Mouse (Mus musculus): Measurements from ENCODE around the gene Itga1. TPM values are rescaled to one million over a fixed set of nuclear protein-coding genes. Genes with fewer than 3 reads are reported as not detected.

Itga1 gene
- polyA plus RNA-seq, 1 experiment from 2014 or later = 6.0 TPM

DNA sequence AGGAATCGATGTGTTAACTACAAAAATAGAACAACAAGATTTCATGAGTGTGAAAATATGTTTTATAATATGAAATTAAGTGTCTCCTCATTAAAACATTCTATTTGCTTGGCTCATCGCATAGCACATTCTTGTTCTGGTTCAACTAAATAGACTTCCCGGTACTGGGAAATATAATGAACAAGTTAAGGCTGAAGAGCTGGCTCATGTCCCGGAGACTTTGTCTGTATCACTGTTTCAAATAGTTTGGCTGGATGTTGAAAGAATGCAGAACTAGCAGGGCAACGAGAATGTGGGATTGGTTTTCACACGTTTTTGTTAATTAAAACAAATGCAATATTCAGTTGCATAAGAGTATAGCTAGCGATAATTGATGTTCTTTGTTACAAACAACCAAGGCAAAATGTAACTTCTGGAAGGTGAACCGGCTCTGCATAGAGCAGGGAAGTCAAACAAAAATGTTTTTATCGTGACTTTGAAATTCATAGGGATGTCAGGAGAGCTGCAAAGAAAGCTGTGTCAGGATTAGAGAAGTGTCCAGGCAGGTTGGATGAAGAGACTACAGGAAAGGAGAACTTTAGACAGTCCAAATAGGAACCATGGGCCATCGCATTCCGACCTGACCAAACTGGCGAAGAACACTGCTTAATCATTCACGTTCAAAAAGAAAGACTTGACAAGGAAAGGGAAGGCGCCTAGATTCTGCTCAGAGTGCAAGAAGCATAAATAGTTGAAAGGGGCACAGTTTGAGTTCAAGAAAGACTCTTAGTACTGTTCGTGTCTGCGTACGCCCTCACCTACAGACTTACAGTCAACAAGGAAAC lies 70.4 kb downstream of the Itga1 start:
- H3K36me3 ChIP-seq = no peaks in the 10 kb centered on the region
- H3K4me1 ChIP-seq = no peaks in the 10 kb centered on the region
- no peak overlapping the region for H3K4me3 ChIP-seq
- H3K9ac ChIP-seq = no peak overlapping the region
- 86% methylated on average over 17 of the region's 17 CpGs for WGBS
- ATAC-seq (ENCODE audit: low FRiP score) = no peak
- H3K27ac ChIP-seq = no peak overlapping the region
- H3K4me2 ChIP-seq (replicated peaks) = no peak overlapping the region
- no peaks in the 10 kb centered on the region for H3K27me3 ChIP-seq
- no peaks in the 10 kb centered on the region for H3K9me3 ChIP-seq (replicated peaks)

DNA sequence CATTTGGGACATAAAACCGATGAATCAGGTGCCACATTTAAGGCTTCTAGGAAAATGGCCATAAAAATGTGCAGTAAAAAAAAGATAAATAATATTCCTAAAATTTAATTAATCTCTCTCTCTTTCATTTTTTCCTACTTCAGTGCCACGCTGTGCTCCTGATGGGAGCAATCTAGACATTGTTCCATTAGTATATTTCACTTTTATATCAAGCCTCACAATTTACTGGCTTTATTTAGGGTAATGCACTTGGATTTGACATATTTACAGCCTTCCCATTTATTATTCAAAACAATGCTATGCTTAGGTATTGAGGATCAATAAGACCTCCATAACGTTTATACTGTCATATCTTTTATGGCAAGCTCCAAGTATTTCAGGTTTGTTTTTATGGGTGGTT lies 76.4 kb downstream of the Itga1 start:
- no peaks in the 10 kb centered on the region for H3K36me3 ChIP-seq
- no peaks in the 10 kb centered on the region for H3K9me3 ChIP-seq (replicated peaks)
- H3K27me3 ChIP-seq = no peaks in the 10 kb centered on the region
- no peak overlapping the region for H3K4me3 ChIP-seq
- H3K4me1 ChIP-seq = no peaks in the 10 kb centered on the region
- no peak overlapping the region for H3K27ac ChIP-seq
- H3K9ac ChIP-seq = no peak overlapping the region
- H3K4me2 ChIP-seq (replicated peaks) = no peak overlapping the region
- 87% methylated on average over 3 of the region's 3 CpGs for WGBS
- no peak for ATAC-seq (ENCODE audit: low FRiP score)

DNA sequence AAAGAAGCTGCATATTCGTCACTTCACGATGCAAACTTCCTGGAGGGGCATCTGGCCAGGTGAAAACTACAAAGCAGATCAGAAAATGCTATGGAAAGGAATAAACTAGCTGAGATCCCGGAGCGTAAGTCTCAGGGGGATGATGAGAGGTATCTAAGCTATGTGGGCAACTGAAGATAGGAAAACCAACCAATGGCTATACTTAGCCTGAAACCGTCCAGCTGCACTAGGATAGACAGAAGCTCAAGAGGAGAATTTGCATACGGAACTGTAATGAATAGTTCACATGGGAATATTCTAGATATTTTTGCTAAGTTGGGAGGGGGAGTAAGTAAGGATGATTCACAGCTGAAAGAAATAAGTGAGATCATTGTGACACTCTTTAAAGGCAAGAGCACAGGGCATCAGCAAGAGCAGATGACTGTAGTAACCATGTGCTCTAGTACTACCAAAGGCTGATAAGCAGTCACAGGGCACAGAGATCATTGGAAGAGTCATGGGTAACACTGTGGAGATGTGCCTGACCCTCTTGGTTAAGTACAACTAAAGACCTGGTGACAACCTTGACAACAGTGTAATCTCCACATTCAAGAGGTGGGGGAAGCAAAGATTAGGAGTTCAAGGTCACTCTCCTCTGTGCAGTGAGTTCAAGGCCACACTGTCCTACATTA lies 79.5 kb downstream of the Itga1 start:
- ATAC-seq (ENCODE audit: low FRiP score) = no peak
- no peaks in the 10 kb centered on the region for H3K4me1 ChIP-seq
- no peak overlapping the region for H3K27ac ChIP-seq
- no peak overlapping the region for H3K9ac ChIP-seq
- 90% methylated on average over 6 of the region's 6 CpGs for WGBS
- no peaks in the 10 kb centered on the region for H3K36me3 ChIP-seq
- H3K9me3 ChIP-seq (replicated peaks) = no peaks in the 10 kb centered on the region
- no peak overlapping the region for H3K4me2 ChIP-seq (replicated peaks)
- no peak overlapping the region for H3K4me3 ChIP-seq
- H3K27me3 ChIP-seq = no peaks in the 10 kb centered on the region

DNA sequence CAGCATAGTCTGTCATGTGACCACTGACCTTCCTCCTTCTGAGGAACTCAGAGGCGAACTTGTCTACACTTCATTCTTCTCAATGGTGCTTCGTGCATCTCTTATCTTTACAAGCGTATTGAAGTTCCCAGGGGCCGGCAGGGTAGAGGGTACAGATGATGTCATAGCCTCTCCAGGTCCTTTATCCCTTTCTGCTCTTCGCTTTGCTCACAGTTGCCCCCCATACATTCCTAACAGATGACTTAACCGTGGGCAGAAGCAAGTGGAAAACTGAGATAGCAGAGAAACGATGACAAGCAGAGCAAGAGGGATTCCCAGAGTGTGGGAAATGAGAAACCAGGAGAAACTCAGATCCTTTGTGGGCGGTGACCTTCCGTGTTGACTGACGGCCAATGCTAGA lies 80.4 kb downstream of the Itga1 start:
- no peak for ATAC-seq (ENCODE audit: low FRiP score)
- 79% methylated on average over 10 of the region's 10 CpGs for WGBS
- H3K9ac ChIP-seq = no peak overlapping the region
- H3K4me3 ChIP-seq = no peak overlapping the region
- no peak overlapping the region for H3K27ac ChIP-seq
- no peaks in the 10 kb centered on the region for H3K4me1 ChIP-seq
- H3K36me3 ChIP-seq = no peaks in the 10 kb centered on the region
- no peaks in the 10 kb centered on the region for H3K9me3 ChIP-seq (replicated peaks)
- no peak overlapping the region for H3K4me2 ChIP-seq (replicated peaks)
- no peaks in the 10 kb centered on the region for H3K27me3 ChIP-seq

DNA sequence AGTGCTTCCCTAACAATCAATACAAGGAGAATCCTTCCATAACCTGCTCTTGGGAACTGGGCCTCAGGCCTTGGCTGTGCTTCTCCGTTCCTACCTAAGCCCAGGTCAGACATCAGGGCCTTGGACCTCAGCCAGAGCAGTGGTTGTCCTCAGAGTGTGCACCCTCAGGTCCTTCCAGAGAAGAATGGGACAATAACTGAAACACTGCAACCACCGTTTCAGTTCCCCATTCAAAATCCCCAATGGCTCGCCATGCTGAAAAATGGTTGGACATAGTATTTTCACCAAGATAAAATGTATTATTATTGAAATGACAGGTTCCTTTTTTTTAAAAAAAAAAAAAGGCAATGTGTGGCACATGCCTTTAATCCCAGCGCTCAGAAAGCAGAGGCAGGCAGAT lies 81.0 kb downstream of the Itga1 start:
- WGBS = 88% methylated on average over 4 of the region's 4 CpGs
- no peak for ATAC-seq (ENCODE audit: low FRiP score)

DNA sequence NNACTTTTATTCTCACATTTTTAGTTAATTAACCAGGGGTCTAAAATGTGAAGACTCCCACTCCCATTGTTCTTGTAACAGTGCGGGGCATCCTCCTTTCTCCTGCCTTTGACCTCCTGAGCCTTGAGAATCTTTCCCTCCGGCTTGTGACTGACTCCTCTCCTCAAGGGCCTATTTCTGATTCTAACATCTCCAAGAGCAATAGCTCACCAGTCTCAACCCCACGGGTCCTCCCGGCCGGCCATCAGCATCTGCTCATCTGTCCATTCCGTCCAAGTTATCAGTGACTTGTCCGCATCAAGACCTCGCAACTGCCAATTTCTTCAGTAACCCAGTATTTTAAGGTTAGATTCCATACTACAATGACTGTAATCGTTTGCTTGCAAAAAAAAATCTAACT lies 84.2 kb downstream of the Itga1 start:
- H3K27me3 ChIP-seq = no peaks in the 10 kb centered on the region
- H3K9ac ChIP-seq = no peak overlapping the region
- no peak overlapping the region for H3K4me2 ChIP-seq (replicated peaks)
- WGBS = 88% methylated on average over 9 of the region's 9 CpGs
- no peak for ATAC-seq (ENCODE audit: low FRiP score)
- H3K4me1 ChIP-seq = no peaks in the 10 kb centered on the region
- H3K36me3 ChIP-seq = no peaks in the 10 kb centered on the region
- H3K27ac ChIP-seq = no peak overlapping the region
- H3K9me3 ChIP-seq (replicated peaks) = no peaks in the 10 kb centered on the region
- H3K4me3 ChIP-seq = no peak overlapping the region

More for the DNA sequence above, 81.0 kb downstream of the Itga1 start:
- Histone ChIP-seq H3K9me3 (replicated peaks) (no peaks in the 10 kb centered on the region), H3K4me2 (replicated peaks) (no peak overlapping the region), H3K27me3 (no peaks in the 10 kb centered on the region), H3K36me3 (no peaks in the 10 kb centered on the region), H3K4me3 (no peak overlapping the region), H3K9ac (no peak overlapping the region), H3K4me1 (no peaks in the 10 kb centered on the region), H3K27ac (no peak overlapping the region)

DNA sequence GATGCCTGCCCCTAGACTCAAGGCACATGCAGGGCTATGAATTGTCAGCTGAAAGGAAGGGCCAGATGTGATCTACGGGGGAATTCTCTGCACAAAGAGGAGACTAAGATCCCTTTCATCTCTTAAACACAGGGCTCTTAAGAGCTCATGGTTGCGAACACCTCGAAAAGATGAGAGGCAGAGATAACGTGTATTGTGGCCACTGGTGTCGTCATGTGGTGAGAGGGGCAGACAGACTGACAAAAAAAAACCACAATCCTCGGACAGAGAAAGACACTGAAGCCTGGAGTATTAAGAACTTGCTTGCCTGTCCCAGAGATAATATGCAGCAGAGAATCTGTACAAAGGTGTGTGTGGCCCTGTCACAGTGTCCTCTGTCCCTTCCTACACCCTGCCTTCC lies 90.2 kb downstream of the Itga1 start:
- Histone ChIP-seq H3K4me2 (replicated peaks) (no peak overlapping the region), H3K27ac (no peak overlapping the region), H3K4me3 (no peak overlapping the region), H3K4me1 (peaks cover under 1% of the 10 kb centered on the region; the same call in 1 of the 2 replicates), H3K36me3 (no peaks in the 10 kb centered on the region), H3K9ac (no peak overlapping the region), H3K27me3 (no peaks in the 10 kb centered on the region), H3K9me3 (replicated peaks) (no peaks in the 10 kb centered on the region)
- ATAC-seq (ENCODE audit: low FRiP score) = no peak
- WGBS = 74% methylated on average over 6 of the region's 6 CpGs

DNA sequence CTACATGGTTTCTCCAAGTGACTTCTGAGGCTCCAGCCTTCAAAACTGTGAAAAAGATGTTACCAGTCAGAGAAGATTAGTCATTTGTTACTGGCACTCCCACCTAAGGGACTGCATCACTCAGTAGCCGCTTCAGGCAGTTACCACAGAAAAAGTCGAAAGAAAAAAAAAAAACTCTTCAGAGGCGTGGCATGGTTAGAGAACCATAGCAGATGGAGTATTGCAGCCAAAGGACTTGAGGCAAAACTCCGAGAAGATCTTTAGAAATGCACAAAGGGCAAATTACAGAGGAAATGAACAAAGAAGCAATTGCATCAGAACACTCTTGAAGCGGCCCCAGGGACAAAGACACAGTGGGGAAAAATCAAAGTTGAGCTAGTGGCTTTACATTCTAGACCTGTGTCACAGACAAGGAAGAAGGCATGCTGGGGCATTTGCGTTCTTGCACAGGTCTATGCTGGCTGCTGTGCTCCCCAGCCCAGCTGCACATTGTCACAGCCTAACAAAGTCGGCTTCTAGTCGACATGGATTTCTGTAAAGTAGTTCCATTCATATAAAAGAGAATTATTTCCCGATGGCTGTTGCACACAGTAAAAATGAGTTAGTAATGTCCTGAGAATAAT lies 95.4 kb downstream of the Itga1 start:
- no peak for ATAC-seq (ENCODE audit: low FRiP score)
- Histone ChIP-seq H3K4me1 (peaks cover 4% of the 10 kb centered on the region; the same call in 1 of the 2 replicates), H3K9me3 (replicated peaks) (no peaks in the 10 kb centered on the region), H3K36me3 (no peaks in the 10 kb centered on the region), H3K9ac (no peak overlapping the region), H3K27me3 (no peaks in the 10 kb centered on the region), H3K4me3 (no peak overlapping the region), H3K27ac (no peak overlapping the region), H3K4me2 (replicated peaks) (no peak overlapping the region)
- WGBS = 42% methylated on average over 9 of the region's 9 CpGs

DNA sequence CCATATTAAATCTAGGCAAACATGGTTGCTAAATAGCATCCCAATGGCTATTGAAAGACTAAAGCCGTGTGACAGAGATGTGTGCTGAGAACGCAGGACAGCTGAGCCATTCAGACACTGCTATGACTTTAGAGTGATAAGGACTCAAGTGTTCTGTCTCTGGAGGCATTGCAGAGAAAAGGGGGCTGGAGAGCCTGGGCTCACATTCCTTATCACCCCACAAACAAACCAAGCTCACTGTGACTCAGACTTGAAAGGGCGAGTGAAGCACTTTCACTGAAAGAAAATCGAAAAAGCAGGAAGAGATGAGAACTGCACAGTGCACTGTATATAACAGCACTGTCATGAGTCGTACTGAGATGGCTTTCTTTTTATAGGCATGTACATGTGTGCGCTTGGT lies 96.4 kb downstream of the Itga1 start:
- H3K9ac ChIP-seq = no peak overlapping the region
- no peaks in the 10 kb centered on the region for H3K27me3 ChIP-seq
- no peak for ATAC-seq (ENCODE audit: low FRiP score)
- H3K4me1 ChIP-seq = peaks cover 4% of the 10 kb centered on the region; the same call in 1 of the 2 replicates
- no peaks in the 10 kb centered on the region for H3K36me3 ChIP-seq
- no peak overlapping the region for H3K27ac ChIP-seq
- no peaks in the 10 kb centered on the region for H3K9me3 ChIP-seq (replicated peaks)
- H3K4me3 ChIP-seq = no peak overlapping the region
- H3K4me2 ChIP-seq (replicated peaks) = no peak overlapping the region
- 80% methylated on average over 6 of the region's 6 CpGs for WGBS

DNA sequence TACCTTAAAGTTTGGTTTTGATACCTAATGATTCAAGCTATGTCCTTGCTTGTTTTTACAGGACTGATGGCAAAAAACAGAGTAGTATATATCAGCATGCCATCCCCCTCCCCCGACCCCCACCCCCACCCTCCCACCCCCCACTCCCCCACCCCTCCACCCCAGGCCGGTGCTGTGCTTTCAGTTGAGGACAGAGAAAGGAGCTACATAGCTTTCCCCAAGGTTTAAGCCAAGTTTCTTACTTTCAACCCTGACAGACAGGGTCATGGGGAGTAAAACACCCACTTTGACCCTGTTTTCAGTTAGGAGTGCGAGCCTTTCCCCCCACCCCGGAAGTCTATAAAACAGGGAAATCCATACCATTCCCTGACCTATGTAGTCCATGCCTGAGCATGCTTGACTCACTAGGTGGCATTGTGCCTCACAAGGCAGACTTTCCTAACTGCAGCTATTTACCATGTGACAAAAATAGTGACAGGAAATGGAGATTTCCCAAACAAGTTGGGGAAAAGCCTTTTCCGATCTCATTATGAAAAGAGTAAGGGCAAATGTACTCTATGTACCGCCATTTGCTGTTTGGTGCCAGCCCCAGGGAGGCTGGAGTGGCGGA lies 98.2 kb downstream of the Itga1 start:
- H3K9me3 ChIP-seq (replicated peaks) = no peaks in the 10 kb centered on the region

DNA sequence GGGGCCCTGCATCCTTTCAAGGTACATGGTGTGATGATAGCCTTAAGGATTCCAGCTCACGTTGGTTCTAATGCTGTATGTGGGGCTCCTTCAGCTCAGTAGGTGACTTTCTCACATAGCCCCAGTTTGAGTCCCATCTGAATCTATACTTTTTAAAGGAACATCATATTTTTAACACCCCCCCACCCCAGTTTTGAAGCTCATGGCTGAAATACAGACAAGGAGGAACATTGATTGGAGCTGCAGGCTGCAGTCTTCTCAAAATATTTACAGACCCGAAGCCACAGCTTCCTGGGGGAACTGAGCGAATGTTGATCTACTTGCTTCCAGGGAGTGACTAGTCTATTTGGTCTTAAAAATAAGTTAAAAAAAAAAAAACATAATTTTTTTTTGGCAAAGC lies 98.9 kb downstream of the Itga1 start:
- no peak for ATAC-seq (ENCODE audit: low FRiP score)
- no peaks in the 10 kb centered on the region for H3K27me3 ChIP-seq
- WGBS = 72% methylated on average over 3 of the region's 3 CpGs
- H3K9me3 ChIP-seq (replicated peaks) = no peaks in the 10 kb centered on the region
- no peak overlapping the region for H3K4me3 ChIP-seq
- no peak overlapping the region for H3K27ac ChIP-seq
- H3K4me1 ChIP-seq = peaks cover 4% of the 10 kb centered on the region; the same call in 1 of the 2 replicates
- no peak overlapping the region for H3K4me2 ChIP-seq (replicated peaks)
- H3K9ac ChIP-seq = no peak overlapping the region
- no peaks in the 10 kb centered on the region for H3K36me3 ChIP-seq

More for the DNA sequence above, 98.2 kb downstream of the Itga1 start:
- no peak for ATAC-seq (ENCODE audit: low FRiP score)
- Histone ChIP-seq H3K27ac (no peak overlapping the region), H3K4me1 (peaks cover 4% of the 10 kb centered on the region; the same call in 1 of the 2 replicates), H3K36me3 (no peaks in the 10 kb centered on the region), H3K4me2 (replicated peaks) (no peak overlapping the region), H3K27me3 (no peaks in the 10 kb centered on the region), H3K9ac (no peak overlapping the region), H3K4me3 (no peak overlapping the region)
- 51% methylated on average over 7 of the region's 7 CpGs for WGBS

DNA sequence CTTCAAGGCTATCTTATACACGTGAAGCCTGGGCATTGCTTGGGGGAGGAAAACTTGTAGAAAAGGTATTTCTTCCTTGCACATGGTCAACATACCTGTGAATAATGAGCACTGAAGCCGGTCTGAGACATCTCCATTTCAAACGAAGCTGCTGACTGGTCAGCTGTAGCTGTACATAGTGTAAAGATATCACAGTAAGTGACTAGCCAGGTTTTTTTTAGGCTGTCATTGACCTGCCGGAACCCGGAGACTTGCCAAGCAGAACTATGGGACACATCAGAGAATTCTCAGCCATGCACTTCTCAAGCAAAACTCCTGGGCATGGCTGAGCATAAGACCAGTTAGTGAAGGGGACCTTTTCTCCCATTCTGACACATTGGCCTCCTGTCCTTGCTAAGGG lies 99.6 kb downstream of the Itga1 start:
- Histone ChIP-seq H3K36me3 (no peaks in the 10 kb centered on the region), H3K4me3 (no peak overlapping the region), H3K4me1 (peaks cover 4% of the 10 kb centered on the region; the same call in 1 of the 2 replicates), H3K4me2 (replicated peaks) (no peak overlapping the region), H3K27me3 (no peaks in the 10 kb centered on the region), H3K9me3 (replicated peaks) (no peaks in the 10 kb centered on the region), H3K27ac (no peak overlapping the region), H3K9ac (no peak overlapping the region)
- ATAC-seq (ENCODE audit: low FRiP score) = no peak
- 89% methylated on average over 5 of the region's 5 CpGs for WGBS

Data from hindbrain, embryonic 12.5 days (tissue).